Mouse (Mus musculus): ENCODE results near the gene Negr1. TPM values are rescaled to one million over a fixed set of nuclear protein-coding genes. Genes with fewer than 3 reads are reported as not detected.

The Negr1 gene
- total and polyA plus RNA-seq, 3 experiments: not detected

DNA sequence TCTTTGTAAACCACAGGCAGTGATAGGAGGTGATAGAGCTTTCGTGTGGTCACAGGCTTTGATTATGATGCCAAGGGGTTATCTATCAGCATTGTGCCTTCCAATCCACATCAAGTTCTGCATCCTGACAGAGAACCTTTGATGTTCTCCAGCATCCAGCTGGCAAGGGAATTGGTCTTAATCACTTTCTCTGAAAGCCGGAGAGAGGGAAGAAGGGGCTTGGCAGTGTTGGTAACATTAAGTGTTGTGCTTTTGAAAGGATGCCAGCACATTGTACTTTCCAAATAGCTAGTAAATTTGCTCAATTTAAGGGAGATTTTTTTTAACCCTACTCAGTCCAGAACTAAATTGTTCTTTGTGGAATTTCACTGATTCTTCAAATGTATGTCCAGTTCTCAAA is 11.9 kb downstream of the Negr1 start:
- in situ Hi-C loops (cut with MboI; ENCODE audit: low pct_ligation_motif_present, low pct_unique_long_range_greater_than_20kb, low sequenced_read_pairs) (no loop called here), dilution Hi-C loops (cut with MboI; ENCODE audit: extremely low pct_ligation_motif_present, extremely low pct_unique_long_range_greater_than_20kb, low sequenced_read_pairs) (no loop called here)
- no peak for DNase-seq (ENCODE audit: extremely low read depth)
- H3K36me3 ChIP-seq (replicated peaks in 1 of 2; ENCODE audit: control insufficient read depth in 1 of 2, insufficient read depth in 1 of 2, low read length in 1 of 2): no peaks in the 10 kb centered on the region
- no peaks in the 10 kb centered on the region for H3K4me1 ChIP-seq (ENCODE audit: control insufficient read depth in 1 of 2, insufficient read depth in 2 of 2)
- TF ChIP-seq MAZ (IDR thresholded peaks at IDR 0.05; ENCODE audit: low read depth, low read length) (no peak), ZKSCAN1 (IDR thresholded peaks at IDR 0.05; ENCODE audit: borderline replicate concordance, low read depth, low read length) (no peak), IRF4 (IDR thresholded peaks at IDR 0.05; ENCODE audit: low read depth, low read length) (no peak), UBTF (IDR thresholded peaks at IDR 0.05; ENCODE audit: low read depth, low read length) (no peak), MEF2A (IDR thresholded peaks at IDR 0.05; ENCODE audit: borderline replicate concordance, low read depth, low read length) (no peak), CHD1 (IDR thresholded peaks at IDR 0.05; ENCODE audit: low read depth, low read length) (no peak), CTCF (conservative IDR thresholded peaks at IDR 0.05 in 1 of 2, IDR thresholded peaks at IDR 0.05 in 1 of 2; ENCODE audit: low read depth in 2 of 2, low read length in 2 of 2) (no peak), MYC (IDR thresholded peaks at IDR 0.05; ENCODE audit: low read depth, low read length) (no peak), E2F4 (IDR thresholded peaks at IDR 0.05; ENCODE audit: insufficient replicate concordance, low read depth, low read length) (no peak), RAD21 (IDR thresholded peaks at IDR 0.05; ENCODE audit: low read depth, low read length) (no peak), GABPA (IDR thresholded peaks at IDR 0.05; ENCODE audit: insufficient replicate concordance, low read depth, low read length) (no peak), MAFK (IDR thresholded peaks at IDR 0.05; ENCODE audit: insufficient replicate concordance, low read length) (no peak), TCF12 (IDR thresholded peaks at IDR 0.05; ENCODE audit: low read depth, low read length) (no peak)
- no peaks in the 10 kb centered on the region for H3K79me2 ChIP-seq (replicated peaks; ENCODE audit: control insufficient read depth, extremely low read depth, insufficient read depth, poor library complexity, severe bottlenecking)
- H3K4me3 ChIP-seq (replicated peaks in 1 of 3; ENCODE audit: low read depth in 2 of 3, low read length in 2 of 3, poor library complexity in 1 of 3): no peak overlapping the region
- H3K4me2 ChIP-seq (ENCODE audit: insufficient read depth, low read depth, poor library complexity, severe bottlenecking): no peak overlapping the region
- no peaks in the 10 kb centered on the region for H3K27me3 ChIP-seq (replicated peaks)
- peaks cover 19% of the 10 kb centered on the region for H3K9me3 ChIP-seq (replicated peaks; ENCODE audit: low read length)
- no peak overlapping the region for H3K27ac ChIP-seq (ENCODE audit: insufficient read depth, low read depth)
- H3K9ac ChIP-seq (ENCODE audit: insufficient read depth, low read depth): no peak overlapping the region

DNA sequence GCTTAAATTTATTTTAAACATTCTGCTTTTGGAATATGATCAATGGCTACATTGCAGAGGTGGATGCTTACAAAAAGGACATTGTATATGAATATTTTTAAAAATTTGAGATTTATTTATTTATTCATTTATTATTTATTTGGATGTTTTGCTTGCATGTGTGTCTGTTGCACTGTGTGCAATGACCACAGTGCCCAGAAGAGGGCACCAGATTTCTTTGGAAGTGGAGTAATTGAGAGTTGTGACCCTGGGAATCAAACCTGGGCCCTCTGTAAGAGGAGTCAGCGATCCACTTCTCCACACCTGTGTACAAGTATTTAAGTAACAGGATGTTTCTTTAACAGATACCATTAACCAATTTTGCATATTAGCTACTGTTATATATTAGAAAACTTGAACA is 14.7 kb downstream of the Negr1 start:
- Histone ChIP-seq H3K9ac (ENCODE audit: insufficient read depth, low read depth) (no peak overlapping the region), H3K27ac (ENCODE audit: insufficient read depth, low read depth) (no peak overlapping the region), H3K4me3 (replicated peaks in 1 of 3; ENCODE audit: low read depth in 2 of 3, low read length in 2 of 3, poor library complexity in 1 of 3) (no peak overlapping the region), H3K9me3 (replicated peaks; ENCODE audit: low read length) (peaks cover 20% of the 10 kb centered on the region), H3K27me3 (replicated peaks) (no peaks in the 10 kb centered on the region), H3K4me2 (ENCODE audit: insufficient read depth, low read depth, poor library complexity, severe bottlenecking) (no peak overlapping the region), H3K79me2 (replicated peaks; ENCODE audit: control insufficient read depth, extremely low read depth, insufficient read depth, poor library complexity, severe bottlenecking) (no peaks in the 10 kb centered on the region), H3K4me1 (ENCODE audit: control insufficient read depth in 1 of 2, insufficient read depth in 2 of 2) (no peaks in the 10 kb centered on the region), H3K36me3 (replicated peaks in 1 of 2; ENCODE audit: control insufficient read depth in 1 of 2, insufficient read depth in 1 of 2, low read length in 1 of 2) (no peaks in the 10 kb centered on the region)
- DNase-seq (ENCODE audit: extremely low read depth): no peak
- peak; percentile 10 to 26; a peak in 1 of 4 replicates for TF ChIP-seq CTCF (conservative IDR thresholded peaks at IDR 0.05 in 1 of 2, IDR thresholded peaks at IDR 0.05 in 1 of 2; ENCODE audit: low read depth in 2 of 2, low read length in 2 of 2)
- no peak for TF ChIP-seq HCFC1 (IDR thresholded peaks at IDR 0.05; ENCODE audit: low read depth, low read length)
- TF ChIP-seq PAX5 (IDR thresholded peaks at IDR 0.05; ENCODE audit: low read length): no peak
- TF ChIP-seq ZKSCAN1 (IDR thresholded peaks at IDR 0.05; ENCODE audit: borderline replicate concordance, low read depth, low read length): no peak
- TF ChIP-seq TBP (conservative IDR thresholded peaks at IDR 0.05; ENCODE audit: low read depth, low read length): no peak
- TF ChIP-seq TCF12 (IDR thresholded peaks at IDR 0.05; ENCODE audit: low read depth, low read length): no peak
- no peak for TF ChIP-seq RCOR1 (conservative IDR thresholded peaks at IDR 0.05; ENCODE audit: low read depth, low read length)
- TF ChIP-seq ZC3H11A (IDR thresholded peaks at IDR 0.05; ENCODE audit: low read depth, low read length): no peak
- no peak for TF ChIP-seq SMC3 (IDR thresholded peaks at IDR 0.05; ENCODE audit: low read depth, low read length)
- TF ChIP-seq E2F4 (IDR thresholded peaks at IDR 0.05; ENCODE audit: insufficient replicate concordance, low read depth, low read length): no peak
- TF ChIP-seq RAD21 (IDR thresholded peaks at IDR 0.05; ENCODE audit: low read depth, low read length): peak; percentile 13
- in situ Hi-C loops (cut with MboI; ENCODE audit: low pct_ligation_motif_present, low pct_unique_long_range_greater_than_20kb, low sequenced_read_pairs) (no loop called here), dilution Hi-C loops (cut with MboI; ENCODE audit: extremely low pct_ligation_motif_present, extremely low pct_unique_long_range_greater_than_20kb, low sequenced_read_pairs) (no loop called here)
